Mouse (Mus musculus) limb, embryonic 15.5 days (tissue): ENCODE measurements around the gene Spag17. TPM values are rescaled to one million over a fixed set of nuclear protein-coding genes. Genes with fewer than 3 reads are reported as not detected.

ENCODE experiments used
- ATAC-seq: fragments of 200-750 bp; cut with Nextera tagmentation; 2 replicates; pipeline ENCODE4 v1.8.0; 2017; ENCODE audit warnings: low read depth, moderate TSS enrichment; ENCODE audit not compliant: insufficient number of reproducible peaks, low FRiP score, low TSS enrichment
- H3K27ac ChIP-seq: fragments of 300-500 bp; sonication (generic); 2 replicates; pipeline ENCODE4 v1.5.1; 2015; ENCODE audit warnings: moderate library complexity, mild to moderate bottlenecking, inconsistent platforms
- H3K27me3 ChIP-seq: fragments of 300-500 bp; sonication (generic); 2 replicates; pipeline ENCODE4 v1.6.1; 2015; ENCODE audit warnings: inconsistent platforms
- H3K36me3 ChIP-seq: fragments of 300-500 bp; sonication (generic); 2 replicates; pipeline ENCODE4 v1.6.1; 2015; ENCODE audit warnings: inconsistent platforms
- H3K4me1 ChIP-seq: fragments of 300-500 bp; sonication (generic); 2 replicates; pipeline ENCODE4 v1.6.1; 2015; ENCODE audit warnings: inconsistent platforms
- H3K4me2 ChIP-seq: fragments of 300-500 bp; sonication (generic); 2 replicates; pipeline ENCODE4 v1.6.1; 2015; ENCODE audit warnings: mild to moderate bottlenecking, inconsistent platforms
- H3K4me3 ChIP-seq: fragments of 300-500 bp; sonication (generic); 2 replicates; pipeline ENCODE4 v1.5.1; 2015; ENCODE audit warnings: mild to moderate bottlenecking, inconsistent platforms
- H3K9ac ChIP-seq: fragments of 300-500 bp; sonication (generic); 2 replicates; pipeline ENCODE4 v1.6.1; 2015; ENCODE audit warnings: inconsistent platforms
- H3K9me3 ChIP-seq: fragments of 300-500 bp; sonication (generic); 2 replicates; pipeline ENCODE4 v1.6.1; 2016; ENCODE audit warnings: inconsistent platforms
- WGBS: fragments of 180-500 bp; shearing (Covaris S2); methylation state at CpG from one replicate; pipeline ENCODE4 v1.1.7; 2015; 5-methylcytosine and 5-hydroxymethylcytosine counted together
- polyA plus RNA-seq: library from polyadenylated mRNA; unstranded; fragments of >200 nt; fragmentation: Nextera tagmentation; extraction: Ambion mirVana; gene quantifications from 2 replicates; pipeline ENCODE4 v1.2.1, GENCODE M21; 2015

Gene Spag17
- polyA plus RNA-seq, 1 experiment from 2014 or later, result 0.42 TPM

DNA sequence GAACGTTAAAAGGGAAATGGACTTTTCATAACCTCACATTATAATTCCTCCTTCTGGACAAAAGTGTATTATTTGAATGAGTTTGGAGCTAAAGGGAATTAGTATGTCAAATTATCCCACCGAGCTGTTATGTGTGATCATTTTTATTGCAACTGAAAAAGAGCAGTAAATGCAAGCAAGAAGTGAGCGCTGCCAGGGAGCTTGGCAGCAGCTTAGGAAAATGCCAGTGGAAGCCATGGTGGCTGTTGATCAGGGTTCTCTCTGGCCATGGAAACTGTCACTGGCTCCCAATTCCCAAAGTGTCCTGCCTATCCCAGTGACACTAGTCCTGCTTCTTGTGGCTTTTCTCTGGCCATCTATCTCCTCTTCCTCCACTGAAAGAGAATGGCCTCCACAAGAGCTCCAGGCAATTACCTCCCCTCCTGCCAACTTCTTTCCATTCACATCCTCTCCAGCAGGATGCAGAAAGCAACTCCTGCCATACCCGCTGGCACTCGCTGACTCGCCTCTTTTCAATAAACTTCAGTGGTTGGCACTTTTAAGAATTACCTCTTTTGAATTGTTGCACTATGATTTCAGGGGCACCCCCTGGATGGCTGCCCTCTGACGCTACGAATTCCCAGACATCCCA lies 28.7 kb downstream of the Spag17 start:
- Histone ChIP-seq H3K27me3 (no peaks in the 10 kb centered on the region), H3K4me3 (no peak overlapping the region), H3K9ac (no peak overlapping the region), H3K9me3 (no peaks in the 10 kb centered on the region), H3K4me1 (peaks cover 18% of the 10 kb centered on the region; the same call in 1 of the 2 replicates), H3K36me3 (no peaks in the 10 kb centered on the region), H3K27ac (peak overlapping the region; percentile 73), H3K4me2 (no peak overlapping the region)
- ATAC-seq, result no peak
- WGBS, result 45% methylated on average over 8 of the region's 8 CpGs

DNA sequence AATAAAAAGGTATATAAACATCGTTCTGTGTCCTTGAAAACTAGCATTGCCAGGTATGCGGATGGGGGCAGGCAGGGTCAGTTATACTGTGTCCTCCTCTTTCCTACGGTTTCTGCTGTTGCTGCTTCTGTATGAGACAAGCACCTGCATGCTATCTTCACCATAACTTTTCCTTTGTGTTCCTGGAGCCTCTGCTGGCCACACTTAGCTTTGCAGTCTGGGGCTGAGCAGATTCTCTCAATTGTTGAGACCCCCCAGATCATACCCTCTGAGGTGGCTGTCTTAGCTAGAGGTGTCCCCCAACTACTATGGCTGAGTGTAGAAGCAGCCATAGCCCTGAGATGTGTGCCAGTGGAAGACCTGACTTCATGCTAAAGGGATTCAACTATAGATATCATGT lies 37.7 kb downstream of the Spag17 start:
- Histone ChIP-seq H3K9ac (no peak overlapping the region), H3K36me3 (no peaks in the 10 kb centered on the region), H3K4me3 (no peak overlapping the region), H3K4me1 (no peaks in the 10 kb centered on the region), H3K9me3 (no peaks in the 10 kb centered on the region), H3K4me2 (no peak overlapping the region), H3K27me3 (no peaks in the 10 kb centered on the region), H3K27ac (no peak overlapping the region)
- no peak for ATAC-seq
- 68% methylated on average over 3 of the region's 3 CpGs for WGBS

DNA sequence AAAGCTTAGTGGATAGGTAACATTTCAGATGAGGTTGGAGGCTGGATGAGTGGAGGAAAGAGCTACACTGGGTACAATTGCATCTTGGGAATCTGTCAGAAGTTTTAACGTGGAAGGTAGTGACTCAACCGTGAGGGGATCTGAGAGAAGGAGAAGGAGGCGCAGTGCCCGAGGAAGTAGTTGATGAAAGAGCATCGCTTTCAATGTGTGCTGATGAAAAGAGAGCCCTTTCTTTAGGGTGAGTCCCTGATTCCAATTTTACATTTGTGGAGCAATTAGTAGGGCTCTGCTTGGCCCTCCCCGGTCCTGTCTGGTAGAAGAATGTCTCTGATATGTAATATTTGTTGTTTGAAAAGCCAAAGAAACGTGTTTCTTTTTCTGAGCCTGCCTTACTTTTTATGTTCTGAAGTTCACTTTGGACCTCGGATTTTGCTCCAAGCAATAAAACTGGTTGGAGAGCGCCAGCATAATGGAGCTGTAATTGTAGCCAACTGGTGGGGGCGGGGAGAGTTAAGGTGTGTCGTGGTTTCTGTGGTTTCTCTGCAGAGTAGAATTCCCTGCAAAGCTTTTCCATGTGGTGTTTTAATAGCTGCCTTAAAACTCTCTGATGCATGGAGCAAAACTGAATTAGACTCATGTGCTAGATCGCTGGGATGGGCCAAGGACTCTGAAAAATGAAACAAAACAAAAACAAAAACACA lies 45.9 kb downstream of the Spag17 start:
- Histone ChIP-seq H3K36me3 (no peaks in the 10 kb centered on the region), H3K9me3 (no peaks in the 10 kb centered on the region), H3K4me3 (no peak overlapping the region), H3K9ac (no peak overlapping the region), H3K4me1 (peaks cover 36% of the 10 kb centered on the region), H3K27me3 (no peaks in the 10 kb centered on the region), H3K27ac (peak overlapping the region; percentile 87), H3K4me2 (0 out of 2 replicates have a peak overlapping the region, but pooled peaks have one; percentile 12)
- ATAC-seq, result peak; percentile 76; the same call in 1 of the 2 replicates
- 16% methylated on average over 12 of the region's 12 CpGs for WGBS

DNA sequence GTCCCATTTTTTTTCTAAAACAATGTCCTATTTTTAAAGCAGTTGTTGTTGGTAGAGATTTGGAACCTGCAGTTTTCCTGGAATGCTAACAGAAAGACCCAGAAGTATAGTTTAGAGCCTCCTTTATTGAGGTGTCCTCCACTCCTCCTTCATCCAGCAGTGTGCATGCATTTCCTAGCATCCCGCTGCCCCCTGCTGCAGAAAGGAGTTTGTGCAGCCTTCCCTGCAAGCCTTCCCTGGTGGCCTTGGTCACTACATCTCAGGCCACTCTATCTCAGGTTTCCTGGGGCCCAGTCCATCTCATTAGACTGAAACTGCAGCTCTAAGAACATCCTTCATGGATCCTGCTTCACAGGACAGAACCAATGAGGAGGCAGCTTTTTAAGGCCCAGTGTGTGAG lies 51.0 kb downstream of the Spag17 start:
- Histone ChIP-seq H3K4me1 (peaks cover 36% of the 10 kb centered on the region), H3K9me3 (no peaks in the 10 kb centered on the region), H3K27ac (no peak overlapping the region), H3K27me3 (no peaks in the 10 kb centered on the region), H3K4me3 (no peak overlapping the region), H3K4me2 (no peak overlapping the region), H3K9ac (no peak overlapping the region), H3K36me3 (no peaks in the 10 kb centered on the region)
- ATAC-seq, result no peak
- WGBS, result 43% methylated on average over 1 of the region's 1 CpGs

DNA sequence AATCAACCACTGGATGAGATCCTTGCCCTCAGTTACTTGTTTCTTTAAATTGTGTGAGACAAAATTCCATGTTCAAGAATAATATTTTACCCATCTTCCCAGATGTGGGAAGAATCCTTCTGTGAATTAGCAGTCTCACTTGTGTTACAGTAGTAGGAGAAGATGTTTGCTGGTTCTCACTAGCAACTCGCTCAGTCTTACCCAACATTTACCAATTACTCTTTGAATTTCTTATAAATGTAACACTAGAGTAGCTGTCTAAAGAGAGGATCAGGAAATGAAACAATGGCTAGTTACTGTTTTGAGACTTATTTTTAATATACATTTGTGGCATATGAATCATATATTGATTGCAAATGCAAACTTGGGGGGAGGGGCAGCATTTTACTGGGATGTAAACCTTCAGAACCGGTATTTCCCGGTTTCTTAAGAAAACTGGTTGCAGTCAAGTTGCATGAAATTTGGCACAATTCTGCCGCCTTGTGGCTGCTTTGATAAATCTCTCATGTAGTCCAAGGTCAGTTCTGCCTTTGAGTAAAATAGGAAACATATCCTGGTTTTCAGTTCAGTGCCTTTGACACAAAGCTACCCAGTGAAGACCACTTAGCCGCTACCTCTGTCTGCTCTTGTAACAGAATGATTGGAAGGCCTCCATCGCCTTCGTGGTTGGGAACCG lies 53.5 kb downstream of the Spag17 start:
- H3K27me3 ChIP-seq, result no peaks in the 10 kb centered on the region
- ATAC-seq, result no peak
- WGBS, result 35% methylated on average over 8 of the region's 8 CpGs
- H3K9ac ChIP-seq, result no peak overlapping the region
- H3K36me3 ChIP-seq, result no peaks in the 10 kb centered on the region
- no peak overlapping the region for H3K4me2 ChIP-seq
- no peak overlapping the region for H3K27ac ChIP-seq
- peaks cover 21% of the 10 kb centered on the region; the same call in 1 of the 2 replicates for H3K4me1 ChIP-seq
- H3K4me3 ChIP-seq, result no peak overlapping the region
- no peaks in the 10 kb centered on the region for H3K9me3 ChIP-seq

DNA sequence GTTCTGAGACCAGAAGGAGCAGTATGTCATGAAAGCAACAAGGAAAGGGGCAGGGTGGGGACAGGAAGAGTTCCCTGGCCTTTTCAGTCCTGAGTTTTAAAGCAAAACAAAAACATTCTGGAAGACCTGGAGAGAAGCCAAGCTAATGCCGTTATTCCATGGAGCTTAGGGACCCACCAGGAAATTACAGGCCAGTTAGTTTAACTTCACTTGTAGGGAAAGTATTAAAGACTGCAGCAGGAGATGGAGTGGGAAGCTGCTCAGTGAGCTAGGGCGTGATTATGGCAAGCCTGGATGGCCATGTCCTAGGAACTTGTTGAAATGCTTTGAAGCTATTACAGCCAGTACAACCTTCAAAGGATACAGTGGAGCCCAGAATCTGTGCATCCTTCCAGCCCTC lies 60.0 kb downstream of the Spag17 start:
- H3K4me3 ChIP-seq, result no peak overlapping the region
- no peak overlapping the region for H3K4me2 ChIP-seq
- H3K9me3 ChIP-seq, result no peaks in the 10 kb centered on the region
- no peak overlapping the region for H3K9ac ChIP-seq
- H3K27ac ChIP-seq, result peak overlapping the region; percentile 38; the same call in 1 of the 2 replicates
- H3K36me3 ChIP-seq, result no peaks in the 10 kb centered on the region
- peaks cover 4% of the 10 kb centered on the region; the same call in 1 of the 2 replicates for H3K4me1 ChIP-seq
- WGBS, result 31% methylated on average over 2 of the region's 2 CpGs
- ATAC-seq, result peak; percentile 35; the same call in 1 of the 2 replicates
- no peaks in the 10 kb centered on the region; the same call in 1 of the 2 replicates for H3K27me3 ChIP-seq

DNA sequence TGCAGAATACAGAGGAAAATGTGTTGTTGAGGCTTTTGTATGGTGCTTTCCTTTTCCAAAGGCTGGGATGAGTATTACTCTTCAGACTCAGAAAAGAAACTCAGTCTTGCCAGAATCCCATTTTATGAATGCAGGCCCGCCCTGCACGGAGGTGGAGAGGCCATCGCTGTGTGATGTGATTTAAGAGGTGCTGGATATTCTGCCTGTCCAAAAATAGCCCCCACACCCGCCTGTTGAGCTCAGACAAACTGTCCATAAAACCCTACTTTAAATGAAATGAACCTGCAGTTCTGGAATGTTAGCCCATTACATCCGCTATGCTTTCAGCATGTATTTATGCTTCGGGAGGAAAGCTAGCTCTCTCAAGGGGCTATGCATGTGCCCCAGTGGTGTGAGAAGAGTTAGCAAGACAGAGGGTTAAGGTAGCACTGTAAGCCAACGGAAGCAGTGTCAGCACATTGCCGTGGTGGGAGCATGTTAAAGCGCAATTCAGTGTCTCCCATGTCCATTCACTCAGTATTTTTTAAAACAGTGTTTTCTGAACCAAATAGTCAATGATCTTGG lies 68.9 kb downstream of the Spag17 start:
- no peak; the same call in 1 of the 2 replicates for ATAC-seq
- H3K9ac ChIP-seq, result no peak overlapping the region
- H3K27ac ChIP-seq, result no peak overlapping the region

DNA sequence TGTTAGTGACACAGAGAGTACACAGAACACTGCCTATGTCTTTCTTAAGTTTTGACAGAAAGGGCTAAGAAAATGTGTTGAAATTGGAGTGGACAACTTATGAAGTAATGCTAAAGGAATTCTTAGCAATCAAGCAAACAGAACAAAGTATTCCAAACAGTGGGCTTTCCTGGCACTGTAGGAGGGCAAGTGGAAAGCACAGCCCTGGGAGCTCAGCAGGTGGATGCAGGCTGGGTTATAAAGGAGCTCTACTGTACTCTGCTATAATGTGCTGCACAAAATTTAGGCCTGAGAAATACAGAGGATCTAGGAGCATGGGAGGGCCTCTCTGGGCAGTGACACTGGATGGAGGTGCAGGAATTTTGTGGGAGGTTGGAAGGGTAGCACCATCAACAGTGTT lies 71.3 kb downstream of the Spag17 start:
- ATAC-seq, result no peak
- H3K27ac ChIP-seq, result no peak overlapping the region
- H3K9me3 ChIP-seq, result no peaks in the 10 kb centered on the region
- no peaks in the 10 kb centered on the region for H3K36me3 ChIP-seq
- peaks cover 16% of the 10 kb centered on the region for H3K4me1 ChIP-seq
- no peak overlapping the region for H3K4me2 ChIP-seq
- no peaks in the 10 kb centered on the region for H3K27me3 ChIP-seq
- no peak overlapping the region for H3K9ac ChIP-seq
- no peak overlapping the region for H3K4me3 ChIP-seq

More for the DNA sequence above, 68.9 kb downstream of the Spag17 start:
- Histone ChIP-seq H3K27me3 (no peaks in the 10 kb centered on the region; the same call in 1 of the 2 replicates), H3K9me3 (no peaks in the 10 kb centered on the region), H3K36me3 (no peaks in the 10 kb centered on the region), H3K4me3 (no peak overlapping the region), H3K4me2 (no peak overlapping the region), H3K4me1 (peaks cover 16% of the 10 kb centered on the region)
- WGBS, result 31% methylated on average over 9 of the region's 9 CpGs

DNA sequence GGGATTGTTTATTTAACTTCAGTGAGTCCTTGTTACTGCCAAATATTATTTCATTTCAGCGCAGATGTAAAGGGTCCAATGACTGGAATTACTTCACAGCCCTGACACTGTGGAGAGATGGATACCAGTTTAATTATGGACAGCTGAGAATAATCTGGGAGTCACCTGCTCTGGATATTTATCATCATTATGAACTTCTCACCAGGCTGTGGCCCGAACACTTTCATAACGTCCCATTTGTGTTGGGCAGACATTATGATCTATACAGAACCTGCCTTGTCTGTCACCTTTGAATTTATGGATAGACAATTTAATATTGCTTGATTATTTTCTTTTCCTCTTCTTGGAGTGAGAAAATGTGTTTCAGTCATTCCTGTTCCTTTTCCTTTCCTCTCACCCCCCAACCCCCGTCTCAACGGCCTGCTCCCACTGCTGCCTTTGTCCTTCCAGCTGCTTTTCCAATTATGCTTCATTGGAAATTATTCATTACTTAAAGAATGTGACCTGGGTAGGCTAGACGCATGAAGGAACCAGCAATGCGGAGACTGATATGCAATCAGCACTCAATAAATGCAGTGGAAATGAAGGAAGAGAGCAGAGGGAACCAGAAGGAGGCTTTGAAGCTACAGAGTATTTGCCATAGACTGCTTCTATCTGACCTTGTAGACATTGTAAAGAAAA lies 74.7 kb downstream of the Spag17 start:
- Histone ChIP-seq H3K27me3 (0 out of 2 replicates have a peak, but pooled peaks cover 9% of the 10 kb centered on the region), H3K4me1 (0 out of 2 replicates have a peak, but pooled peaks cover 2% of the 10 kb centered on the region), H3K27ac (no peak overlapping the region), H3K4me2 (no peak overlapping the region), H3K36me3 (no peaks in the 10 kb centered on the region), H3K4me3 (no peak overlapping the region), H3K9me3 (no peaks in the 10 kb centered on the region), H3K9ac (no peak overlapping the region)
- ATAC-seq, result no peak
- 46% methylated on average over 7 of the region's 7 CpGs for WGBS

DNA sequence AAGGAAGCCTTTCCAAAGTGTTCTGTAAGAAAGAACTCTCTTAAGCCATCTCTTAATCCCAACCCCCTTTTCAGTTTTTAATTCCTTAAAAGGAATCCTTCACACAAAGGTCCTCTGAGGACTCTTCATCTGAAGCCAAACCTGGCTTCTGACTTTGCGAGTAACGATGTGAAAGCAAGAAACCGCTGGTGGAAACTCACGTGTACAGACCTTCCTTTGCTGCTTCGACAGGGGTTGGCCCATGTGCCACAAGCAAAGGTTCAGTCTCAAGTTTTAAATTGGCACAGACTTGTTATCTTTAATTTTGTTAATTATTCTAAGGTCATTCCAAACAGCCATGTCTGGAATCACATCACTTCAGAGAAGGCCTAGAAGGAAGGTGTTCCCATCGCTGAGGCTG lies 79.1 kb downstream of the Spag17 start:
- Histone ChIP-seq H3K4me1 (peaks cover 12% of the 10 kb centered on the region), H3K36me3 (no peaks in the 10 kb centered on the region), H3K9ac (no peak overlapping the region), H3K4me3 (no peak overlapping the region), H3K4me2 (no peak overlapping the region), H3K9me3 (no peaks in the 10 kb centered on the region), H3K27me3 (0 out of 2 replicates have a peak, but pooled peaks cover 9% of the 10 kb centered on the region), H3K27ac (no peak overlapping the region)
- WGBS, result 66% methylated on average over 6 of the region's 6 CpGs
- no peak for ATAC-seq

DNA sequence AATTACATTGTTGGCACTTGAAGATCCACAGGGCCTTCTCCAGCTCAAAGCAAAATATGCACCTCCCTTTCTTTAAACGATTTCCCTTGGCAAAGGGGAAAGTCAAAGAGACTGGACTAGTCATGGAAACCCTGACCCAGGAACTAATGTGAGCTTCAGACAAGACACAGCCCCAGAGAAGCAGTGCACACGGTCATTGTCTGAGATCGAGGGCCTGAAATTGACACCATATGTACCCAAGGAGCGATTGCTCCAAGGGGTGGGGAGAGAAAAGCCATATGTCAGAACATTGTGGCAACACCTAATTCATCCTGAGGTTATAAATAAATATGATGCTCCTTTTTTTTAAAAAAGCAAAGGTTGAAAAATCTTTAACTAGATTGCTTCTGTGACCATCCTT lies 80.7 kb downstream of the Spag17 start:
- peaks cover 14% of the 10 kb centered on the region for H3K4me1 ChIP-seq
- 0 out of 2 replicates have a peak, but pooled peaks have one; percentile 40 for ATAC-seq
- 0 out of 2 replicates have a peak, but pooled peaks cover 9% of the 10 kb centered on the region for H3K27me3 ChIP-seq
- no peaks in the 10 kb centered on the region for H3K9me3 ChIP-seq
- H3K4me2 ChIP-seq, result no peak overlapping the region
- no peak overlapping the region; the same call in 1 of the 2 replicates for H3K27ac ChIP-seq
- no peak overlapping the region for H3K4me3 ChIP-seq
- no peaks in the 10 kb centered on the region for H3K36me3 ChIP-seq
- no peak overlapping the region for H3K9ac ChIP-seq
- 21% methylated on average over 4 of the region's 4 CpGs for WGBS
